Mouse (Mus musculus): ENCODE results near the gene Sdc4.

The Sdc4 gene

GRCm38 (mm10) chr2:164449341-164450042 is 5.8 kb upstream of the Sdc4 start:
- DNase-seq, result no peak

- no peak for DNase-seq
These were observed 5.2 kb upstream of the Sdc4 start for GRCm38 (mm10) chr2:164448921-164449320.

GRCm38 (mm10) chr2:164448140-164448539 is 4.5 kb upstream of the Sdc4 start:
- DNase-seq, result no peak

- DNase-seq, result no peak
These were observed 2.4 kb upstream of the Sdc4 start for GRCm38 (mm10) chr2:164446086-164446469.

- DNase-seq, result no peak
These were observed 1.9 kb upstream of the Sdc4 start for GRCm38 (mm10) chr2:164445399-164446085.

GRCm38 (mm10) chr2:164444701-164445100 is 1.0 kb upstream of the Sdc4 start:
- no peak for DNase-seq

- DNase-seq, result peak; percentile 62 to 73
These were observed 643 bp downstream of the Sdc4 start for GRCm38 (mm10) chr2:164443051-164443437.

- DNase-seq, result no peak
These were observed 1.2 kb downstream of the Sdc4 start for GRCm38 (mm10) chr2:164442315-164443050.

- no peak for DNase-seq
These were observed 2.0 kb downstream of the Sdc4 start for GRCm38 (mm10) chr2:164441731-164442130.

GRCm38 (mm10) chr2:164441155-164441554 is 2.5 kb downstream of the Sdc4 start:
- DNase-seq, result no peak

- DNase-seq, result no peak
These were observed 3.4 kb downstream of the Sdc4 start for GRCm38 (mm10) chr2:164440314-164440713.

- peak in 1 of 2 experiments; percentile 48 for DNase-seq
These were observed 4.7 kb downstream of the Sdc4 start for GRCm38 (mm10) chr2:164439001-164439421.

GRCm38 (mm10) chr2:164438257-164438656 is 5.4 kb downstream of the Sdc4 start:
- DNase-seq, result no peak

- DNase-seq, result no peak
These were observed 6.0 kb downstream of the Sdc4 start for GRCm38 (mm10) chr2:164437710-164438109.

GRCm38 (mm10) chr2:164436961-164437360 is 6.7 kb downstream of the Sdc4 start:
- DNase-seq, result no peak

GRCm38 (mm10) chr2:164436215-164436913 is 7.3 kb downstream of the Sdc4 start:
- no peak for DNase-seq

- no peak for DNase-seq
These were observed 8.2 kb downstream of the Sdc4 start for GRCm38 (mm10) chr2:164435216-164436090.

- DNase-seq, result no peak
These were observed 9.0 kb downstream of the Sdc4 start for GRCm38 (mm10) chr2:164434681-164435080.

- no peak for DNase-seq
These were observed 10.3 kb downstream of the Sdc4 start for GRCm38 (mm10) chr2:164433278-164433895.

- no peak for DNase-seq
These were observed 11.0 kb downstream of the Sdc4 start for GRCm38 (mm10) chr2:164432541-164433191.
